Mouse (Mus musculus): ENCODE results near the gene Gm765. TPM values are rescaled to one million over a fixed set of nuclear protein-coding genes. Genes with fewer than 3 reads are reported as not detected.

Gene Gm765
- polyA plus RNA-seq, 1 experiment from 2014 or later: not detected

- Histone ChIP-seq H3K4me2 (ENCODE audit: low read depth, low read length) (no peak overlapping the region), H3K27me3 (ENCODE audit: control insufficient read depth, insufficient read depth, low read length) (no peaks in the 10 kb centered on the region), H3K9ac (replicated peaks; ENCODE audit: low read length) (no peak overlapping the region), H3K4me3 (ENCODE audit: low read depth, low read length) (no peak overlapping the region), H3K36me3 (replicated peaks; ENCODE audit: control insufficient read depth, insufficient read depth, low read depth, low read length) (no peaks in the 10 kb centered on the region), H3K27ac (replicated peaks; ENCODE audit: low read depth, low read length) (no peak overlapping the region), H3K4me1 (ENCODE audit: control insufficient read depth, insufficient read depth, low read length) (no peaks in the 10 kb centered on the region), H3K9me3 (replicated peaks; ENCODE audit: control insufficient read depth, low read length) (no peaks in the 10 kb centered on the region)
- 85% methylated on average over 5 of the region's 5 CpGs for WGBS
- ATAC-seq (replicated peaks; ENCODE audit: insufficient number of reproducible peaks, low FRiP score, low TSS enrichment, low read depth): no peak
- DNase-seq (ENCODE audit: low spot score): no peak
Observed at GRCm38 (mm10) chr6:98311659-98312058, 30.9 kb downstream of the Gm765 start.

GRCm38 (mm10) chr6:98307647-98308046 is 34.9 kb downstream of the Gm765 start:
- Histone ChIP-seq H3K9me3 (replicated peaks; ENCODE audit: control insufficient read depth, low read length) (no peaks in the 10 kb centered on the region), H3K4me1 (ENCODE audit: control insufficient read depth, insufficient read depth, low read length) (no peaks in the 10 kb centered on the region), H3K27me3 (ENCODE audit: control insufficient read depth, insufficient read depth, low read length) (no peaks in the 10 kb centered on the region), H3K9ac (replicated peaks; ENCODE audit: low read length) (no peak overlapping the region), H3K27ac (replicated peaks; ENCODE audit: low read depth, low read length) (no peak overlapping the region), H3K4me2 (ENCODE audit: low read depth, low read length) (no peak overlapping the region), H3K4me3 (ENCODE audit: low read depth, low read length) (no peak overlapping the region), H3K36me3 (replicated peaks; ENCODE audit: control insufficient read depth, insufficient read depth, low read depth, low read length) (no peaks in the 10 kb centered on the region)
- WGBS: 55% methylated on average over 3 of the region's 3 CpGs
- ATAC-seq (replicated peaks; ENCODE audit: insufficient number of reproducible peaks, low FRiP score, low TSS enrichment, low read depth) (no peak), DNase-seq (ENCODE audit: low spot score) (no peak)

- H3K9me3 ChIP-seq (replicated peaks; ENCODE audit: control insufficient read depth, low read length): no peaks in the 10 kb centered on the region
- H3K9ac ChIP-seq (replicated peaks; ENCODE audit: low read length): no peak overlapping the region
- H3K4me2 ChIP-seq (ENCODE audit: low read depth, low read length): no peak overlapping the region
- no peaks in the 10 kb centered on the region for H3K4me1 ChIP-seq (ENCODE audit: control insufficient read depth, insufficient read depth, low read length)
- WGBS: 84% methylated on average over 7 of the region's 7 CpGs
- no peaks in the 10 kb centered on the region for H3K27me3 ChIP-seq (ENCODE audit: control insufficient read depth, insufficient read depth, low read length)
- no peak overlapping the region for H3K27ac ChIP-seq (replicated peaks; ENCODE audit: low read depth, low read length)
- DNase-seq (ENCODE audit: low spot score): no peak
- H3K4me3 ChIP-seq (ENCODE audit: low read depth, low read length): no peak overlapping the region
- no peaks in the 10 kb centered on the region for H3K36me3 ChIP-seq (replicated peaks; ENCODE audit: control insufficient read depth, insufficient read depth, low read depth, low read length)
- no peak for ATAC-seq (replicated peaks; ENCODE audit: insufficient number of reproducible peaks, low FRiP score, low TSS enrichment, low read depth)
Observed at GRCm38 (mm10) chr6:98307159-98307558, 35.4 kb downstream of the Gm765 start.

- Histone ChIP-seq H3K27me3 (ENCODE audit: control insufficient read depth, insufficient read depth, low read length) (no peaks in the 10 kb centered on the region), H3K4me2 (ENCODE audit: low read depth, low read length) (no peak overlapping the region), H3K4me3 (ENCODE audit: low read depth, low read length) (no peak overlapping the region), H3K4me1 (ENCODE audit: control insufficient read depth, insufficient read depth, low read length) (no peaks in the 10 kb centered on the region), H3K36me3 (replicated peaks; ENCODE audit: control insufficient read depth, insufficient read depth, low read depth, low read length) (no peaks in the 10 kb centered on the region), H3K9ac (replicated peaks; ENCODE audit: low read length) (no peak overlapping the region), H3K27ac (replicated peaks; ENCODE audit: low read depth, low read length) (no peak overlapping the region), H3K9me3 (replicated peaks; ENCODE audit: control insufficient read depth, low read length) (no peaks in the 10 kb centered on the region)
- no peak for ATAC-seq (replicated peaks; ENCODE audit: insufficient number of reproducible peaks, low FRiP score, low TSS enrichment, low read depth)
- 79% methylated on average over 5 of the region's 5 CpGs for WGBS
- no peak for DNase-seq (ENCODE audit: low spot score)
Observed at GRCm38 (mm10) chr6:98292064-98292463, 50.5 kb downstream of the Gm765 start.

GRCm38 (mm10) chr6:98288316-98288715 is 54.2 kb downstream of the Gm765 start:
- WGBS: 53% methylated on average over 3 of the region's 3 CpGs
- Histone ChIP-seq H3K9ac (replicated peaks; ENCODE audit: low read length) (no peak overlapping the region), H3K9me3 (replicated peaks; ENCODE audit: control insufficient read depth, low read length) (no peaks in the 10 kb centered on the region), H3K27me3 (ENCODE audit: control insufficient read depth, insufficient read depth, low read length) (no peaks in the 10 kb centered on the region), H3K4me2 (ENCODE audit: low read depth, low read length) (no peak overlapping the region), H3K4me1 (ENCODE audit: control insufficient read depth, insufficient read depth, low read length) (no peaks in the 10 kb centered on the region), H3K4me3 (ENCODE audit: low read depth, low read length) (no peak overlapping the region), H3K27ac (replicated peaks; ENCODE audit: low read depth, low read length) (no peak overlapping the region), H3K36me3 (replicated peaks; ENCODE audit: control insufficient read depth, insufficient read depth, low read depth, low read length) (no peaks in the 10 kb centered on the region)
- no peak for DNase-seq (ENCODE audit: low spot score)
- no peak for ATAC-seq (replicated peaks; ENCODE audit: insufficient number of reproducible peaks, low FRiP score, low TSS enrichment, low read depth)

- H3K4me2 ChIP-seq (ENCODE audit: low read depth, low read length): no peak overlapping the region
- no peaks in the 10 kb centered on the region for H3K4me1 ChIP-seq (ENCODE audit: control insufficient read depth, insufficient read depth, low read length)
- H3K4me3 ChIP-seq (ENCODE audit: low read depth, low read length): no peak overlapping the region
- H3K36me3 ChIP-seq (replicated peaks; ENCODE audit: control insufficient read depth, insufficient read depth, low read depth, low read length): no peaks in the 10 kb centered on the region
- no peak for ATAC-seq (replicated peaks; ENCODE audit: insufficient number of reproducible peaks, low FRiP score, low TSS enrichment, low read depth)
- no peaks in the 10 kb centered on the region for H3K9me3 ChIP-seq (replicated peaks; ENCODE audit: control insufficient read depth, low read length)
- WGBS: 59% methylated on average over 6 of the region's 6 CpGs
- no peak for DNase-seq (ENCODE audit: low spot score)
- H3K27me3 ChIP-seq (ENCODE audit: control insufficient read depth, insufficient read depth, low read length): no peaks in the 10 kb centered on the region
- no peak overlapping the region for H3K27ac ChIP-seq (replicated peaks; ENCODE audit: low read depth, low read length)
- H3K9ac ChIP-seq (replicated peaks; ENCODE audit: low read length): no peak overlapping the region
Observed at GRCm38 (mm10) chr6:98287521-98287920, 55.0 kb downstream of the Gm765 start.

GRCm38 (mm10) chr6:98285190-98285589 is 57.4 kb downstream of the Gm765 start:
- H3K4me1 ChIP-seq (ENCODE audit: control insufficient read depth, insufficient read depth, low read length): no peaks in the 10 kb centered on the region
- no peak overlapping the region for H3K4me2 ChIP-seq (ENCODE audit: low read depth, low read length)
- ATAC-seq (replicated peaks; ENCODE audit: insufficient number of reproducible peaks, low FRiP score, low TSS enrichment, low read depth) (no peak), DNase-seq (ENCODE audit: low spot score) (no peak)
- WGBS: 85% methylated on average over 2 of the region's 2 CpGs
- H3K27me3 ChIP-seq (ENCODE audit: control insufficient read depth, insufficient read depth, low read length): no peaks in the 10 kb centered on the region
- H3K4me3 ChIP-seq (ENCODE audit: low read depth, low read length): no peak overlapping the region
- H3K9me3 ChIP-seq (replicated peaks; ENCODE audit: control insufficient read depth, low read length): no peaks in the 10 kb centered on the region
- H3K9ac ChIP-seq (replicated peaks; ENCODE audit: low read length): no peak overlapping the region
- H3K27ac ChIP-seq (replicated peaks; ENCODE audit: low read depth, low read length): no peak overlapping the region
- H3K36me3 ChIP-seq (replicated peaks; ENCODE audit: control insufficient read depth, insufficient read depth, low read depth, low read length): no peaks in the 10 kb centered on the region

GRCm38 (mm10) chr6:98282791-98283190 is 59.8 kb downstream of the Gm765 start:
- no peaks in the 10 kb centered on the region for H3K36me3 ChIP-seq (replicated peaks; ENCODE audit: control insufficient read depth, insufficient read depth, low read depth, low read length)
- H3K9me3 ChIP-seq (replicated peaks; ENCODE audit: control insufficient read depth, low read length): no peaks in the 10 kb centered on the region
- no peak overlapping the region for H3K27ac ChIP-seq (replicated peaks; ENCODE audit: low read depth, low read length)
- no peak for ATAC-seq (replicated peaks; ENCODE audit: insufficient number of reproducible peaks, low FRiP score, low TSS enrichment, low read depth)
- 76% methylated on average over 4 of the region's 4 CpGs for WGBS
- H3K9ac ChIP-seq (replicated peaks; ENCODE audit: low read length): no peak overlapping the region
- no peaks in the 10 kb centered on the region for H3K4me1 ChIP-seq (ENCODE audit: control insufficient read depth, insufficient read depth, low read length)
- no peak for DNase-seq (ENCODE audit: low spot score)
- no peaks in the 10 kb centered on the region for H3K27me3 ChIP-seq (ENCODE audit: control insufficient read depth, insufficient read depth, low read length)
- no peak overlapping the region for H3K4me2 ChIP-seq (ENCODE audit: low read depth, low read length)
- no peak overlapping the region for H3K4me3 ChIP-seq (ENCODE audit: low read depth, low read length)
